Mouse (Mus musculus) spleen, adult 2 months (tissue): ENCODE results near the gene H1f0.

Experiments
- CTCF ChIP-seq: fragments of 200-500 bp; IDR thresholded peaks from 2 replicates; pipeline ENCODE4 v1.5.1; 2011; ENCODE audit warnings: mild to moderate bottlenecking, inconsistent platforms; ENCODE audit not compliant: insufficient read depth, insufficient read length, insufficient replicate concordance; ENCODE audit errors: extremely low read depth
- POLR2A ChIP-seq: fragments of 200-500 bp; IDR thresholded peaks from 2 replicates; pipeline ENCODE4 v1.6.1; 2011; ENCODE audit warnings: low read depth, low read length, inconsistent platforms

DNA sequence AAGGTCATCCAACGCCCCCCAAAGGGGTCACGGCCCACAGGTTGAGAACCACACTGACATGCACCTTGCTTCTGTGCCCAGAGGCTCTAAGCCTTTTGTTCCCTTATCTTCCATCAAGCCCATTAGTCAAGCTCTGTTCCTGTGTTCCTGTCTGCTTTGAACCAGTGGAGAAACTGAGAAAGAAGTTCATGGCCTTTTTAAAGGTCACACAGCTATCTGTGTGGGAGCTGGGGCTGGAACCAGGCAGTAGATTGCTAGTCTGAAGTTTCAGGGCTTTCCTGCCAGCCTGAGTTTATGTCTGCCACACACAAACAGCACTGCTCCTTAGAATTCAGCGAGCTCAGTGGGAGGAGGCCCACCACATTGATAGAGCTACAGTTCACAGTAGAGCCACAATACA, 25.2 kb upstream of the H1f0 start:
- TF ChIP-seq POLR2A, result no peak
- TF ChIP-seq CTCF, result no peak
